Mouse (Mus musculus) large intestine, adult 2 months (tissue): ENCODE data around the gene Cwc22. TPM values are rescaled to one million over a fixed set of nuclear protein-coding genes. Genes with fewer than 3 reads are reported as not detected.
"Not testable (repeated sequence)": the region's sequence is repeated elsewhere in the genome, so short reads cannot be mapped to it uniquely, and the experiment has no call there.

ENCODE experiments used
- DNase-seq: peaks from one replicate; pipeline ENCODE4 v3.0.0-alpha.2; 2012; ENCODE audit warnings: low read depth, low spot score
- WGBS: fragments of 180-500 bp; shearing (Covaris S2); methylation state at CpG from one replicate; pipeline ENCODE4 v1.1.7; 2018; 5-methylcytosine and 5-hydroxymethylcytosine counted together
- polyA plus RNA-seq: library from polyadenylated mRNA; depleted of rRNA; stranded (reverse); fragments of >200 nt; gene quantifications from 2 replicates; pipeline ENCODE4 v1.2.3, GENCODE M21; 2012

The Cwc22 gene
- polyA plus RNA-seq, 1 experiment, result 3.0 TPM

DNA sequence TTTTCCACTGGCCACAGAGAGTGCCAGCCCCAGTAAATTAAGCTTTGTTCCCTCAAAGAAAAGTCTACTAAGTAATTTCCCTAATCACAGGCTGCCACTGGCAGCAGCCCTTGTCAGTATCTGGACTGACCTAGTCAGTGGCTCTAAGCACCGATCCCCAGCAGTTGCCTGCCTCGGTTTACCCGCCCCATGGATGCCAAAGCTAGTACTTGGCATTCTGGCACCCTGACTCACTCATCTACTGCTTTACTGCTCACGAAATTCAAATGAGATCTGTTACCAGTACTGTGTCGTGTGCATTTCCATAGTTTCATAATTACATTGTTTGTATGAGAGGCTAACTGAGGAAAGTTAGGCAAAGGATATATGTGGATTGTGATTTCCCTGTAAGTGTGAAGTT, 44.9 kb downstream of the Cwc22 start:
- 97% methylated on average over 5 of the region's 5 CpGs for WGBS

DNA sequence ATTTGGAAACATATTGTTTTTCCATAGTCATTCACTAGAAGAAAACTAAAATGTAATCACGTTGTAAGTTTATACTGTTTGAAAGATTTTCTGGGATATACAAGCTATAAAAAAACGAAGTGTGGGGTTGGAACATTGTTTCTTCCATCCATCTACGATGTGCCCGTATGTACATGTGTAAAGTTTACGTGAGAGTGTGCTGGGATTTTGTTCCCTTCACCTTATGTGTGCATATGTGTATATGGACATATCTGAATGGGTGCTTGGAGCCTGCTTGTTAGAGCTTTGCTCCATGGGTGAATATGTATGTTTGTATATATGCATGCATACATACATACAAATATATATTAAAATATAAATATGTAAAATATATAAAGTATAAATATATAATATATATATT, 45.4 kb downstream of the Cwc22 start:
- 89% methylated on average over 5 of the region's 5 CpGs for WGBS

More for the DNA sequence above, 44.9 kb downstream of the Cwc22 start:
- DNase-seq, result no peak

DNA sequence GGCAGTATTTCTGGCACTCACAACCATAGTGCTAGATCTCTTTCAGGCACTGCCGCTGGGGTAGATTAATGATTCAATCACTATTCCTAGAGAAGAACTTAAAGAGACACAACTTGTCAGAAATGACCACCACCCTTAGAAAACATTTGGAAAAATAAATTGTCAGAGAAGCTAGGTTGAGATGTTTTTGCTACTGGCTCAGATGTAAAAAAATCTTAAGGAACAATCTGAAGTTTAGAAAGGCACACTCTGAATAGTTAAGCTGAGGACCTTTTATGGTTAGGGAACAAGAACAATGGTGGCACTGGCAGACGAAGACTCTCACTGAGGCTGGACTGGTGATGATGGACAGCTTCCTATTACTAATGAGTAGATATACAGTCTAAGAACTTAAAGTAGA, 46.1 kb downstream of the Cwc22 start:
- 95% methylated on average over 2 of the region's 2 CpGs for whole genome bisulfite sequencing
- no peak for DNase-seq

More for the DNA sequence above, 45.4 kb downstream of the Cwc22 start:
- no peak for DNase-seq

DNA sequence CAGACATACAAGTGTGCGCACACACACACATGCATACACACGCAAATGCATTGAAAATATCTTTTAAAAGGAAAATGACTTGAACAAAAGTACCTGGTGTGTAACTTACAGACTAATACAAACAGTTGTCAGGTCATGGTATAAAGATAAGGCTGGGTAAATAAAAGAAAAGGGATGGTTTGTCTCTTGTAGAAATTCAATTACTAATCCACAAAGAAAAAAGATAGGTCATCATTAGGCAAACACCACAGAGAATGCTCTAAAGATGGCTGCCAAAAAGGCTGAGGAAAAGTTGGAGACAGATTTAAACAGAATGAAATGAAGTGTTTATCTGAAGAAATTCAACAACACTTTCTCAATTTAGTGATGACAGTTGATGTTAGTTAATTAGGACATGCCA, 47.7 kb downstream of the Cwc22 start:
- no peak for DNase-seq
- 95% methylated on average over 2 of the region's 2 CpGs for WGBS

DNA sequence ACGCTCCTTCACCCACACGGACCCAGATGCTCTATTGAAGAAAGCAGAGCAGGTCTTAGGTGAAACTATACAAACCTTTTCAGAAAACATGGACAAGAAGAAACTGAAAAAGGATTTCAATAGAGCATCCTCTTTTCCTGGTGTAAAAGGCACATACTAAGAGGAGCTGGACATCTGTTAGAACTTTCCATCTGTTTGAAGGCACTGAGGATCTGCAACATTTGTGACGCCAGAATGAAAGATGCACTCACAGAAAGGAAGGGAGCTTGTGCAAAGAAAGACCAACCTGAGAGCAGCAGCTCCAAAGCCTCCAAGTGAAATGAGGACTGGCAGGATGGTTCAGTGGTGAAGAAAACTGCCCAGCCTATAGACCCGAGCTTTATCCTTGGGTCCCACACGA, 48.2 kb downstream of the Cwc22 start:
- WGBS, result 89% methylated on average over 5 of the region's 5 CpGs
- no peak for DNase-seq

DNA sequence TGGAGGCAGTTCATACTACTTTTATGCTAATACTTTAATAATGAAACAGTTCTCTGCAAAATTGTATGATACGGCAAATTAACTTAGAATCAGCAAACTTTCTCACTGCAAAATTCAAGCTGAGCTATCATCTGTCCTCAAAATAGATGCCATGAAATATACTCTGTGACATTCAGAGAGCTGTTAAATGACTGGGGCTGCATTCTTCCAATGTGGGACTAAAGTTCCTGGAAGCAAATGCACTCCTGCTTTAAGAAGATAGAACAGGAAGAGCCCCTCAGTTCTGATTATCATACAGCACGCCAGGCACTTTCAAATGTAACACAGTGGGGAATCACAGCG, 48.6 kb downstream of the Cwc22 start:
- no peak for DNase-seq
- 90% methylated on average over 3 of the region's 3 CpGs for WGBS

DNA sequence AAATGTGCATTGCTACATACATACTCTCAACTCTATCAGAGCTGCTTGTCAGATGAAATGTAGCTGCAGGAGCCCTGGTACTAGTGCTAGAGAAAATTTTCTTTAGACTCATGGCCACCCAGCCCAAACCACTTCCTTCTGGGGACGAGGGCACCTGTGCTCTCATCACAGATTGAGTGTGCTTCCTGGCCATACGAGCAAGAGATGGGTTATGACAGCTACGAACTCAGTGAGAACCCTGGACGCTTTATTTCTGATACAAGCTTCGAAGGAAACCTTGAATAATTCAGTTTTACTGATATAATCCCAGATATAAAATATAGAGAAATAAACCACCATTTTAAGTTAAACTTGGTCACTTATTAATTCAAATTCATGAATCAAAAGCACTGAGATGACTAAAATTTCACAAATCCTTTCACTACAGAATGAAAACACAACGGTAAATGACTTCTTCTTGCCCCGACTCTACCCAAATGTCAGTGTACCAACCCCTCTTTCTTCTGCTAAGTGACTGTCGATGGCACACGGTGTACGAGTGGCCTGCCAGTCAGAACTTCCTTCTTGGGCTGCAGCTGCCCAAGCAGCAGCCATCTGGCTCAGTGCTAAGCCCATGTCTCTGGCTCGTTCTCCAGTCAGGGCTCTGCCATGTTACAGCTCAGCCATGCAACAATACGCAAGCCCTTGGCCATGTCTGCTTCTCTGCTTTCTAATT, 49.2 kb downstream of the Cwc22 start:
- 91% methylated on average over 12 of the region's 12 CpGs for WGBS
- DNase-seq, result no peak

DNA sequence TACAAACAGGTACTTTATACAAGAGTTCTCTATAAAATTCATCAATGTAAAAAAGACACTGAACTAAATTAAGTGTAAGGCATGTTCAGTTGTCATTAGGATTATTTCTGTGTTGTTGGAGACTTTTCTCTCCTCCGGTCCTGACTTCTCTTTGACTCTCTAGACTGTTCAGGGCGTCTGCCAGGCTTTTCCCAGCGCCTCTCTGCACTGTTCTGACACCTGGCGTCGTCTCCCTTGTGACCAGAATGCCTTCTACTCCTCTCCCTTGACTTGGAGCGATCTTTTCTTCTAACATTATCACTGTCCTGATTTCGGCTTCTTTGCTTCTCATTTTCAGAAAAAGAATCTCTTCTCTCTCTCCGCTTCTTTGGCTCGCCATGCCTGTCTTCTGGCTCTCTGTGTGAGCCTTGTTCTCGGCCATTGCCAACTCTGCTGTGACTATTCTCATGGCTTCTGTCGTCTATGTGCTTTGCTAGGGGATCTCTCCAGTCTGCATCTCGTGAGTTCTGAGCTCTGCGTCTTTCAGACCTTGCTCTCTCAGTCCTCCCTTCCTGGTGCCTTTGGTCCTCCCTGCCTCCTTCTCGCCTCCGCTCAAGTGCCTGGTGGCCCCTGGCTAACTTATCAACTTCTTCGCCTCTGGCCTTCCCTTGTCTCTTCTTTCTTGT, 50.1 kb downstream of the Cwc22 start:
- DNase-seq, result not testable (repeated sequence)
- 94% methylated on average over 16 of the region's 16 CpGs for WGBS

DNA sequence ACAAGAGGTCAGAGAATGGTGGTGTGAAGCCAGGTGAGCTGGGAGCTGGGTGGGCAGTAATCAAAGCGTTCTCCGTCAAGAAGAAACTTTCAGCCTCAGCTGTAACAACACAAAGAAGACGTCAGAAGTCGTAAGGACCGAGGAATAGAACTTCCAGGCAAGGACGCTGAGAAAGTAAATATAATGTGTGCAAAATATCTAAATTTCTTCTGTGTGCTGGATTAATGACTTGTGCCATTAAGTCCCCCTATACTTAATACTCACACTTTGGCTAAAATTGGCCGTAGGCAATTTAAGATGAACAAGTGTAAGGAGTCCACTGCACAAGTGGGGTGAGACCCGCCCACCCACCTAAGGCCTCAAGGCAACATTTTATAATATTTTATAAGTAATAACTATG, 51.3 kb downstream of the Cwc22 start:
- WGBS, result 95% methylated on average over 8 of the region's 8 CpGs
- DNase-seq, result no peak

DNA sequence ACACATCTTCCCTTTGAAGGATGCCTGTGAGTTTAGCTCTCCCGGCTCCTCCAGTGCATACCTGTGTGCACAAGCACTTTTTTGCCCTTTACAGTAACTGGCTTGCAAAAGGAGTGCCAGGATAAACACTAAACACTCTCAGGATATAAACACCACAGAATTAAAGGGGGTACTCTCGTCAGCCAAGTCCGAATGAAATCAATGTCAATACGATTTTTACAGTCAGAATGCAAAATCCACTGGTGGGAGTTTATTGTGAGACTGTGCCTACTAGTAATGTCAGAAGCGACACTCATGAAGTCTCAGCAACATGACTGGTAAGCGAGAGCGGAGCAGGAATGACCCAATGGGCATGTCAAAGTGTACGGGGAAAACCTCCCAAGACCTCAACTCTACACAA, 52.7 kb downstream of the Cwc22 start:
- 92% methylated on average over 8 of the region's 8 CpGs for WGBS
- DNase-seq, result no peak

DNA sequence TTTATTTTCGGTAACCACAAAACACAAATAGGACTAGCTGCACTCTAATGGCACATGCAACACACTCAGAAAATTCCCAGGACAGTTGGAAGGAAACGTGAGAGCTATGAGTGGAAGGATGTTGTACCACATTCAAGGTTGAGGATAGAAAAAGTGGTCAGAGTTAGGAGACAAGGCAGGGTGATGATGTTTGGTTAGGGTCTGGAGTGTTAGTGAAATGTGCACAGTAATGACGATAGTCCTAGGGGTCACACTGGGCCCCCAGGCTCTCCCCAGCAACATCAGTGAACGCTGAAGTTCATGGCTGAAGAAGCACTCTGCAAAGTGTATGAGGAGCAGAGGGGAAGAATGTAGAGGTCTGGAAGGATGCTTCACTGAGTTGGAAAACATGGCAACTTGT, 53.6 kb downstream of the Cwc22 start:
- 94% methylated on average over 4 of the region's 4 CpGs for WGBS
- DNase-seq, result no peak

DNA sequence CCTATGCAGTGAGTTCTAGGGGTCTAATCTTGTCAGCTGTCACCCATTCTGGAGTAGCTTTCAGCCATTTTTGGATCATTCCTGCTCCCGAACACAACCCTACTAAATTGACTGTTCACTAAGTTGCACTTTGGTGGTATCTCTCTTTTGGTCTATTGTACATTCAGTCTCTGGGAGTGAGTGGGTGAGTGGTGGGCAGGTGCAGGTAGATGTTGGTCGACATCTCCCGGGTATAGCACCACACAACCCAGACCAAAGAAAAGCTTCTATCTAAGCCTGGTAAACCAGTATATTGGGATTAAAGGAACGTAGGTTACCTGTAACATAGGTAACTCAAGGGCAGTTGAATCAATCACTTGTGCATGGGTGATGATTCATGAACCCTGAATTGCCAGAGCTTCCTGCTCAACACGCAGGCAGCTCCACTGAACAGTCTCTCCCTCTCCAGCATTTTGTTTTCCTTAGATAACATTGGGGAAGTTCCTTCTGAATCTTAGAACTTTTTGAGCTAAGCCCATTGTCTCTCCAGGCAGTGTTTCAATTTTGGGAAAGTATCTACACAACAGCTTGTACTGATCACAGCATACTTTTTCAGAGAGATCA, 55.2 kb downstream of the Cwc22 start:
- 84% methylated on average over 5 of the region's 5 CpGs for WGBS
- DNase-seq, result no peak

DNA sequence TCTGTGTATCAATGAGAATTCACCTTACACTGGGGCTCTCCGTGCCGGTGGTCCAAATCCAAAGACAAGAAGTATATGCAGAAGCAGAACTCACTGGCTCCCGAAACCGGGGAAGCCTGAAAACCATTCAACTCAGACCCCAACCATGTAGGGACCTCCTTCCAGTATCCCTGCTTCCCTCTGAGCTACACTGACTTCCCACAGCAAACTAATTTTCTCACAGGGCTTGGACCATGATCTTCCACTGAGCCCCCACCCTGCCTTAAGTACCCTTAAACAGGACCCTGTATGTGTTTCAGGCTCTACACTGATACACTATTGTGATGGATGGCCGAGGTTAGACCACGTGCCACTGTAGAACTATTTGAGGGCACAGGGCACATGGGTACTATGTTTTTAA, 56.2 kb downstream of the Cwc22 start:
- WGBS, result 95% methylated on average over 6 of the region's 6 CpGs
- no peak for DNase-seq

DNA sequence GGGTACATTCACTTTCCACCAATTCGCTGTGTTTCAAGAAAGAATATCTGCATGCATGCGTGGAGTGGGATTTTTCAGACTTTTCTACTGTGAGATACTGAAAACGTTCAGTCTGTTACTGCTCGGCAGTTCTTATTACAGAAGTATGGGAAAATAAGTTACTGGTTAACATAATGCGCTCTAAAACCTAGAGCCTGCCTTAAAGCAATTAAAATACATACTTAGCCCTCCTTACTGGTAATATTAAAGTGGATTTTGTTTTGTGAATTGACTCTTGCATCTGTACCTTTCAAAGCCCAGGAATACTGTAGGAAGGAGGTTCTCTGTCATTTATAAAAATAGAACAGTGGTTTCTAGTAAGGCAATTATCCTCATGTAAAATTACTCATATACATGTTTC, 56.8 kb downstream of the Cwc22 start:
- WGBS, result 82% methylated on average over 5 of the region's 5 CpGs
- DNase-seq, result no peak

DNA sequence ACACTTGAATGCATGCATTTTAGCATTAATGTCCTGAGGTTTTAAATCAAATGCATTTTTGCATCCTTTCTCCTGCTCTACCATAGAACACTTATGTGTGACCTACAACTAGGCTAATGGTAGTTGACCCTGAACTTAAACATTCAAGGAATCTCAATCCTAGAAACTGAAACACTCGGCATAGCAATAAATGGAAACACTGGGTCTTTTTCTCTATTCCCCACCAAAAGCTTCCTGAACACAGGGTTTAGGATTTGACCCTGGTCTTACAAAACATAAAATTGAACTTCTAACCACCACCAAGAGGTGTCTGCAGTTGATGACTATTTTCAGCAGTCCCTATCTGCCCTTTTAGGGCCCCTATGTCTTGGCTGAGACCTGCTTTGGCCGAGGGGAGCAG, 57.3 kb downstream of the Cwc22 start:
- DNase-seq, result no peak
- 79% methylated on average over 2 of the region's 2 CpGs for WGBS

DNA sequence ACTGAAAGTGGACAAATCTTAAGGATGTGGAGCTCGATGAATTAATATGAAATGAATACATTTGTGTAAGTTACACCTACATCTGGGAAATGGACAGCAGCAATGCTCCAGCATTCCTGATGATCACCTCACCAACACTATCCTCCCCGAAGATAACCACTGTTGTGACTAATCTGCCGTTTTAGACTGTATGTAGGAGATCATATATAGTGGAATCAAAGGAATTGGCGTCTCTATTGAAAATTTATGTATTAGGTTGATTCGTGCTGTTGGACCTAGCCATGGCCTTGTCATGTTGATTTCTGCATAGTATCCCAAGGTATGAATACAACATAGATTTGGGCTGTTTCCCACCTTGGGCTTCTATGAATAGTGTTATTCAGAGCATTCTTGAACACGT, 58.1 kb downstream of the Cwc22 start:
- DNase-seq, result no peak

DNA sequence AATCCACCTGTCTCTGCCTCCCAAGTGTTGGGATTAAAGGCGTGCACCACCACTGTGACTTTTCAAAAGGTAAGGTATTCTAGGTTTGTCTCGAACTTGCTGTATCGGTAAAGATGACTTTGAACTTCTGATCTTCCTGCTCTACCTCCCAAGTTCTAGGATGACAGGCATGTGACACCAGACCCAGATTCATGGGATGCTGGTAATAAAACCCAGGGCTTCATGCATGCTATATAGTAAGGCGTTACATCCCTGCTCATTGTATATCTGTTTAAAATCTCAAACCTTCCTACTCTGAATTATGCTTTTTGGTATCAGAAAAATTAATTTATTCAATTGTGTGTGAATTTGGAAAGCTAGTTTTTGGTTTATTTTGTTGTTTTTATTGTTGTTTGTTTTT, 59.0 kb downstream of the Cwc22 start:
- DNase-seq, result no peak
- 85% methylated on average over 4 of the region's 4 CpGs for WGBS

More for the DNA sequence above, 58.1 kb downstream of the Cwc22 start:
- 86% methylated on average over 6 of the region's 6 CpGs for WGBS

DNA sequence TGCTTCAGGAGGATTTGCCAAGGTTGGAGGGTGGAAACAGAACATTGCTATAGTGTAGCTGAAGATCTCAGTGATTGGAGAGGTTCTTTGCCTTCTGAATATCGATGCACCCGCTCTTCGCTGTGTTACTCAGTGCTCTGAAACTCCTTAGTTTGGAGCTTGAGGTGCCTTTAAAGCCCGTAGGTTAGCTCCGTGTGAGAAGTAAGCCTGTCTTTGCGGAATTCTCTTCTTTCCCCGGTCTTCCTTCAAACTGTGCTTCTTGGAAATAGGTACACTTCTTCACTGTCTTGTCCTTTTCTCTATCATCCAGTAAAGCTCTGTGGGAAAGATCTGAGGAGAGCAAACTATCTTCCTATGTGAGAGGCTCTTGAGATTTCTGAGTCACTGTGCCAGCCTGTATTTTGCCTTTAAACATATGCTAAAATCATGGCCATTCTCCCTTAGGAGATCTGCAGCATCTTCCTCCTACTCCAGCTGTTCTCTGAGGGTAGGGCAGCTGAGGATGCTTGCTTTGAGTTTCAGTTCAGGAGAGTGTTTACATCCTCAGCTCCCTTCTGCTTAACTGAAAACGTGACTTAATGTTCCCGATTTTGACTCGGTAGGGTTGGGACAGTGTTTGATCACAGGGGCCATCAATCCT, 60.6 kb downstream of the Cwc22 start:
- DNase-seq, result no peak
- 80% methylated on average over 10 of the region's 10 CpGs for WGBS

DNA sequence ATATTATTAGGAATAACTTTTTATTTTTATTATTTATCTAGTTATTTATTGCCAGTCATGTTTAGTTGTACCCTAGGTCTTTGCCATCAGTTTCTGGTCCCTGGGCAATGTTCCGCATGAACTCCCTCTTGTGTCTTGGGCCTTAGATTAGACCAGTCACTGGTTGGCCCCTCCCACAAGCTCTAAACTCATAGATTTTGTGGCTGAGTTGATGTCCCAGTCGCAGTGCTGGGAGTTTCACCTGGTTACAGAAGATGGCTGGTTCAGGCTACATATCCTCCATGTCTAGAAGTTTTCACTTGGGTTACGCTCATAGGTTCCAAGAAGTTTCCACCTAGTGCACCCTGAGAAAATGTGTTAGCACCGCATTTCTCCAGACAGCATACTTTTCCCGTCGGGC, 61.1 kb downstream of the Cwc22 start:
- no peak for DNase-seq
- WGBS, result 89% methylated on average over 6 of the region's 6 CpGs

DNA sequence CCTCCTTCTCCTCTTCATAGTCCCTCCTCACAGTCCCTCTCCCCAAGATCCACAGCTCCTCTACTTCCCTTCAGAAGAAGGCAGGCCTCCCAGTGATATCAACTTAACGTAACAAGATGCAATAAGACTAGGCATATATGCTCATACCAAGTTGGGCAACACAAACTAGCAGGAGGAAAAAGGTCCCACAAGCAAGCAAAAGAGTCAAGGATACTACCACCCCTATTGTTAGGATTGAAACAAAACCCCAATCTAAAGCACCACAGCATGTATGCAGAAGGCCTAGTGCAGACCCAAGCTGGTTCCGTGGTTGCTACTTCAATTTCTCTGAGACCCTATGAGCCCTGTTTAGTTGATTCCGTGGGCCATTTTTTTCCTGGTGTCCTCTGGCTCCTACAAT, 61.7 kb downstream of the Cwc22 start:
- no peak for DNase-seq
- 89% methylated on average over 3 of the region's 3 CpGs for WGBS

DNA sequence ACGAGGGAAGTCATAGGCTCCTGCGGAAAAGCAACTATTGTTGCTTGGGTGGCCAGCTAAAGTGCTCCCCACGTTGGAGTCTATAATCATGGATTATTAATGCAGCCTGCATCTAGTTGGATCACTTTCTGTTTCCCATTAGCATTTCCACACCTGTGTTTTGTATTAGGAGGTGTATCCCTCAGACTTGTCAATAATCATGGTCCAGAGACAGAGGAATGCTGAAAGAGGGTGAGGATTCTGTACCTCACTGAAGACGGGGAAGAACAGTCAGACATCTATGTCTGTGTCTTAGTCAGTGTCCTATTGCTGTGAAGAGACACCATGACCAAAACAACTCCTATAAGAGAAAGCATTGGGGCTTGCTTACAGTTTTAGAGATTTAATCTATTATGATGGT, 63.2 kb downstream of the Cwc22 start:
- 90% methylated on average over 4 of the region's 4 CpGs for WGBS

More for the DNA sequence above, 63.2 kb downstream of the Cwc22 start:
- DNase-seq, result no peak
